Mouse (Mus musculus): ENCODE measurements at regions not wholly inside any gene's neighbourhood (a gene's known extent, or its start where the extent isn't known, plus 50 kb on each side); places are given as distances from the start of the nearest gene placed in this dataset.

GRCm38 (mm10) chr2:64413846-64414245 lies 316.0 kb upstream of the Fign start:
- no peak for TF ChIP-seq CTCF (IDR thresholded peaks at IDR 0.05; ENCODE audit: low read depth)
- TF ChIP-seq EP300 (IDR thresholded peaks at IDR 0.05; ENCODE audit: low read depth): no peak
